Mouse (Mus musculus): ENCODE results near the gene Eqtn.
A peak's percentile ranks its signal among the peaks of the same experiment; 100 is the strongest.

Gene Eqtn

GRCm38 (mm10) chr4:94928743-94929142 is at the start of gene Eqtn:
Eqtn (minus strand) TSS chr4:94928843.
- DNase-seq: no peak

- no peak for DNase-seq
These were observed 44.7 kb upstream of the Eqtn start for GRCm38 (mm10) chr4:94973321-94973720.

DNA sequence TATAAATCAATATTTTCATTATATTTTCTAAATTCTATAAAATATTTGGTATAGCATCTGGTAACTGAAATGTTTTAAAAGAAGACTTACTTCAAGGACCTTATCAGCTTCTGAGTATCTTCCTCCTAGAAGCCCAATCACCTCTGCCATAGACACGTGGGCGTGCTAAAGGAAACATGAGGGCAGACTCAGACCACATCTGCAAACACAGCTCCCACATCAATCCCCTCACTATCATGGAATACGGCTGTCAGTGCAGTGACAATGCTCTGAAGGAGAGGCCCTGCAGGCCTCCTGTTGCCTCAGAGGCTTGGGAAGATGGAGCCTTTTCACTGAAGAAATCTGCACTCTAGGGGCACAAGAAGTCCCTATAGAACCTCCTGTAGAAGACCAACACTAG is 24.1 kb upstream of the Eqtn start:
- DNase-seq: no peak

DNA sequence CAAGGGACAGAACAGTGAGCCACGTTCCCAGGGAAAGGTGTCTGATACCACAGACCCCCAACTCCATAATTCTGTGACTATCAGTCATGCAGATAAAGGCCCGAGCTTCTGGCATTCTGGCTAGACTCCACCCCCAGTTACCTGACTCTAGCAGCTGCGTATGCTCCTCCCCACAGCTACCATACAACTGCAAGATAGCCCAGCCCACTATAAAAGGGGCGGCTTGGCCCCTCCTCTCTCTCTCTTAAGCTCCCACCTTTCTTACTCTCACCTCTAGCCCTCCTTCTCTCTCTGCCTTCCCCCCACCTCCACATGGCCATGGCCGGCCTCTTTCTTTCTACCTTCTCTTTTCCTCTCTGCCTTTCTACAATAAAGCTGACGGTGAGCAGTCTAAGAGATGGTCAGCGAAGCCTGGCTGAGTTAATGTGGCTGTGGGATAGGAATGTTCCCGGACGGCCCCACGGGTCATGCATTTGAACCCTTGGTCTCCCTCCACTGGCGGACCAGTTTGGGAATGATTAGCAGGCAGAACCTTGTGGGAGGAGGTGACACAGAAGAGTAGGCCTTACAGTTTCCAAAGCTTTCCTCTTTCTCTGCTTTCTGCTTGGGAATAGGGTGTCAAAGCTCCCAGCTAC is 12.7 kb upstream of the Eqtn start:
- DNase-seq: peak; percentile 86

DNA sequence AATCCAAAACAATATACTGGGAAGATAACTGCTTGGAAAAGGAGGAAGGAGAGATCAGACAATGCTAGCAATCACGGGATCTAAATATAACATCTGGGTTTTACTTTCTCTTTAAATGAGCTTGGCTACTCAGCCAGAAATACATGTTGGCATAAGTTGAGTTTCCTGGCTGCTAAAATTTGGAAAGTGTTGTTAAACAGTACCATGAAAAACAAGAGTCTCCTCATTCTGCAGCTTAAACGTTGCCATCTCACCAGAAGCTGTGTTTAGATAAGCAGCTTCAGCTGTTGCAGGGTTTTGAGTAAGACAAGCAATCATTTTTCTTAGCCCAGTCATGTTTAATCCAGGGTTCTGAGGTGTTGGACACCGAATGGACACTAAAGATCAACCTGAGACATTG is 26.9 kb downstream of the Eqtn start:
- DNase-seq: peak; percentile 5

DNA sequence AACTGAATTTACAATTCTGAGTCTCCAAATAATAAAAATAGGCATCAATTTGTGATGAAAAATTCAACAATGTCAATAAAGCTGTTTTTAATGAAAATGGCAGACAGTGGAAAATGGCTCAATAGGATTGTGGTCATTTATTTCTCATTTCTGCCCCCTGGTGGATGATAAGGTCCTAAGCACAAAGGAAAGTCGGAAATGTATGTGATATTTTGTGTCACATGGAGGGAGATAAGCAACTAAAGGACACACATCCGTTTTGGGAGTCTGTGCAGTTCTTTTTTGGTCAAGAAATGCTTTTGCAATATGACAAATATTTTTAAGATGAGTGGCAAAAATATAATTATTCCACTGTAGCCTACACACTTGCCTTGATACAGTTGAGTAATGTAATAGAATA is 27.9 kb downstream of the Eqtn start:
- DNase-seq: peak; percentile 56

Measured in kidney, adult 9 months (tissue).